Mouse (Mus musculus) cerebellum, adult 2 months (tissue): ENCODE results near the gene Ncoa5. TPM values are rescaled to one million over a fixed set of nuclear protein-coding genes. Genes with fewer than 3 reads are reported as not detected.

Source experiments
- DNase-seq, 2 experiments: peaks; one replicate each; pipeline ENCODE4 v3.0.0; 2021
- H3K27ac ChIP-seq: fragments of 200-500 bp; 2 replicates; pipeline ENCODE4 v1.5.1; 2012; ENCODE audit warnings: low read length, control low read depth, inconsistent platforms; ENCODE audit not compliant: insufficient read depth
- H3K27me3 ChIP-seq: fragments of 200-500 bp; 2 replicates; pipeline ENCODE4 v1.6.1; 2012; ENCODE audit warnings: inconsistent platforms, mild to moderate bottlenecking, low read length, moderate library complexity; ENCODE audit not compliant: control insufficient read depth, insufficient read depth
- H3K4me1 ChIP-seq: fragments of 200-500 bp; 2 replicates; pipeline ENCODE4 v1.6.1; 2011; ENCODE audit warnings: low read length; ENCODE audit not compliant: control insufficient read depth, insufficient read depth
- H3K4me3 ChIP-seq: fragments of 200-500 bp; replicated peaks from 2 replicates; pipeline ENCODE3; 2011; ENCODE audit warnings: mild to moderate bottlenecking, low read depth, low read length, control low read depth; ENCODE audit not compliant: insufficient read depth
- CTCF ChIP-seq: fragments of 200-500 bp; IDR thresholded peaks from 2 replicates; pipeline ENCODE4 v1.5.1; 2011; ENCODE audit warnings: low read depth, mild to moderate bottlenecking, control low read depth, low read length, moderate library complexity, borderline replicate concordance; ENCODE audit not compliant: insufficient read depth
- POLR2A ChIP-seq: fragments of 200-500 bp; IDR thresholded peaks from 2 replicates; pipeline ENCODE4 v1.6.1; 2011; ENCODE audit warnings: low read length, control low read depth, borderline replicate concordance; ENCODE audit not compliant: insufficient read depth
- WGBS: fragments of 180-500 bp; shearing (Covaris S2); methylation state at CpG from one replicate; pipeline ENCODE4 v1.1.7; 2018; 5-methylcytosine and 5-hydroxymethylcytosine counted together
- polyA plus RNA-seq: library from polyadenylated mRNA; depleted of rRNA; stranded (reverse); fragments of >200 nt; gene quantifications from 2 replicates; pipeline ENCODE4 v1.2.3, GENCODE M21; 2012

Ncoa5 gene
- polyA plus RNA-seq, 1 experiment = 54.9 TPM

DNA sequence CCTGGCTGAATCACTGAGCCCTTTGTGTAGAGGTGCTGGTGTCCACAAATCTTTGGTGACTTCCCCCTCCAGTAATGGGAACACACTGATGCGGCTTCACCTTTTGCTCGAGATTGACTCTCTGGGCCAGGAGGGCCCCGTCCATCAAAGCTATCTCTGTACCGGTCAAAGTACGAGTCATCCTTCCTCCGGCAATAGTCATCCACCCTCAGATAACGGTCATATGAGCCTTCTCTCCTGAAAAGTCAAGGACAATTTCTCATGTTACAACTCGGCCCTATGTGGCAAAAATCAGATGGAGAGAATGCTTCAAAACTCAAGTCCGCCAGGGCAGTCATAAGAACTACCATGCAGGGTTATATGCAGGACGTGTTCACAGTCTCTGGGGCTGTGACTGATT, 24.3 kb downstream of the Ncoa5 start:
- 92% methylated on average over 10 of the region's 10 CpGs for WGBS
- DNase-seq = no peak
- TF ChIP-seq POLR2A (no peak), CTCF (no peak)
- H3K4me3 ChIP-seq = no peak overlapping the region
- no peak overlapping the region for H3K27ac ChIP-seq
- no peaks in the 10 kb centered on the region for H3K4me1 ChIP-seq
- no peaks in the 10 kb centered on the region for H3K27me3 ChIP-seq

GRCm38 (mm10) chr2:165009581-165009980, 25.1 kb downstream of the Ncoa5 start:
- no peak overlapping the region for H3K27ac ChIP-seq
- no peak for TF ChIP-seq POLR2A
- H3K4me1 ChIP-seq = no peaks in the 10 kb centered on the region
- no peaks in the 10 kb centered on the region for H3K27me3 ChIP-seq
- 33% methylated on average over 2 of the region's 2 CpGs for WGBS
- no peak for DNase-seq
- no peak overlapping the region for H3K4me3 ChIP-seq

DNA sequence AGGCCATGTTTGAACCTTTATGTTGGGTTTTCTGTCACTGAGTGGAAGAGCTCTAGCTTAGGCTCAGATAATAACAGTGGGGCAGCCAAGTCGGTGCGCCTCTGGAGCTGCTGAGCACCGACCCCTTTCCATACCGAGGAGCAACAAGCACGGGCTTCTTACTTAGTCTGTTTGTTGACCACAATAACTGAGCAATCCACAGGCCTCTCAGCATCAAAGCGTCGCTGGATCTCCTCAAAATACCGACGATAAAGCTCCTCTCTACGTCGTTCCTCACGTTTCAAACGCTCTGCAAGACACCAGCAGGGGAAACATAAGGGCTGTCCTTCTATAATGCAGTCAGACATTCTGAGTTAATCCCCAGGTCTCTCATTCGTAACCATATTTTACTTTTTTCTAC, 25.5 kb downstream of the Ncoa5 start:
- TF ChIP-seq POLR2A = no peak
- TF ChIP-seq CTCF = no peak
- Histone ChIP-seq H3K27ac (no peak overlapping the region), H3K4me3 (no peak overlapping the region), H3K27me3 (no peaks in the 10 kb centered on the region), H3K4me1 (peaks cover under 1% of the 10 kb centered on the region; the same call in 1 of the 2 replicates)
- WGBS = 94% methylated on average over 14 of the region's 14 CpGs
- DNase-seq = no peak

DNA sequence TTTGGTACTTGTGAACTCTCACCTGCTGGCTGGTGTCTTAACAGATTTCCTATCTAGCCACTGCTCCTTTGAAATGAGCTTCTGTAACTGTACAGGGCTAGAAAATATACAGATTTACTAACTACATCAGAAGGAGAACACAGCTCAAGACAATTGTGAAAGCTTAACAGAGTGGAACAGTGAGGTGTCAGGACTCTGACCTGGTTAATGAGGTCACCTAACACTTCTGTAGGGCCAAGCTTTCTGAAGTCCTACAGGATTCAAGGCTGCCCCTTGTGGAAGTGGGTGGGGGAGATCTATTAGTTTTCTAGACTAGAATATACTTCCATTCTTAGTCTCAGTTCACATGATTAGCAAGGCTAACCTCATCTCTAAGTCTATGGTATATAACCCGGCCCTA, 26.7 kb downstream of the Ncoa5 start:
- Histone ChIP-seq H3K27ac (no peak overlapping the region), H3K27me3 (no peaks in the 10 kb centered on the region), H3K4me3 (no peak overlapping the region), H3K4me1 (peaks cover 10% of the 10 kb centered on the region)
- WGBS = 100% methylated on average over 1 of the region's 1 CpGs
- no peak for DNase-seq
- TF ChIP-seq CTCF = no peak
- no peak for TF ChIP-seq POLR2A

GRCm38 (mm10) chr2:165006813-165007212, 27.9 kb downstream of the Ncoa5 start:
- no peak overlapping the region for H3K27ac ChIP-seq
- H3K4me3 ChIP-seq = no peak overlapping the region
- H3K4me1 ChIP-seq = peaks cover 13% of the 10 kb centered on the region
- WGBS = 91% methylated on average over 4 of the region's 4 CpGs
- no peak for TF ChIP-seq CTCF
- TF ChIP-seq POLR2A = no peak
- DNase-seq = no peak
- no peaks in the 10 kb centered on the region for H3K27me3 ChIP-seq

DNA sequence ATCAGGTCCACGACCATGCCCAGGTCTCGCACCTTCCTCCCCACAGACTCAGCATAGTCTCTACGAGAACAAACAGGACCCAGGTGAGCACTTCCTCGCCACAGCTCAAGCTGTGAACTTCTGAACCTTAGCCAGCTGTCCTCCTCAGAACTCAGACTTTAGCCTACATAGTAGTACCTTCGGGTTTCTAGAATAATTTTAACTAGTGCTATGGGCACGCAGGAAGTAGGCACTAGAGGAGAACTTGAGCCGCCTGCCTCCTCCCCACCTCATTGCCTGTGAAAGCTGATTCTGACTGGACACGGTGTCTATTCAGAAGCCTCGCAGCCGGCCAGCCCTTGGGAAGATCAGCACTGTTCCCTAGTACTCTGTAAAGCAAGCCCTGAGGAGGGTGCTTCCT, 30.4 kb downstream of the Ncoa5 start:
- Histone ChIP-seq H3K27me3 (no peaks in the 10 kb centered on the region), H3K27ac (no peak overlapping the region), H3K4me1 (peaks cover 13% of the 10 kb centered on the region), H3K4me3 (no peak overlapping the region)
- TF ChIP-seq CTCF = no peak
- TF ChIP-seq POLR2A = no peak
- no peak for DNase-seq
- WGBS = 76% methylated on average over 10 of the region's 10 CpGs

- DNase-seq = no peak
- Histone ChIP-seq H3K27ac (0 out of 2 replicates have a peak overlapping the region, but pooled peaks have one; percentile 7), H3K27me3 (no peaks in the 10 kb centered on the region), H3K4me3 (no peak overlapping the region), H3K4me1 (peaks cover 14% of the 10 kb centered on the region)
- TF ChIP-seq CTCF (no peak), POLR2A (no peak)
- WGBS = 54% methylated on average over 3 of the region's 3 CpGs
These were observed 31.6 kb downstream of the Ncoa5 start for GRCm38 (mm10) chr2:165003108-165003507.

- TF ChIP-seq CTCF (peak; percentile 9; the same call in 1 of the 2 replicates), POLR2A (no peak)
- WGBS = 82% methylated on average over 13 of the region's 13 CpGs
These were observed 32.7 kb downstream of the Ncoa5 start for GRCm38 (mm10) chr2:165001958-165002357.

More at GRCm38 (mm10) chr2:165001958-165002357, 32.7 kb downstream of the Ncoa5 start:
- Histone ChIP-seq H3K27me3 (no peaks in the 10 kb centered on the region), H3K4me3 (no peak overlapping the region), H3K4me1 (peaks cover 18% of the 10 kb centered on the region), H3K27ac (no peak overlapping the region)
- DNase-seq = peak; percentile 29 to 33
